Mouse (Mus musculus) thymus, adult 2 months (tissue): ENCODE measurements around the gene Spint1. TPM values are rescaled to one million over a fixed set of nuclear protein-coding genes. Genes with fewer than 3 reads are reported as not detected.

ENCODE experiments used
- DNase-seq: peaks from one replicate; pipeline ENCODE4 v3.0.0; 2021
- H3K27ac ChIP-seq: fragments of 200-500 bp; 2 replicates; pipeline ENCODE4 v1.5.1; 2012; ENCODE audit warnings: low read length, control low read depth; ENCODE audit not compliant: control insufficient read depth, insufficient read depth
- H3K27me3 ChIP-seq: fragments of 200-500 bp; 2 replicates; pipeline ENCODE4 v1.6.1; 2012; ENCODE audit warnings: mild to moderate bottlenecking, low read length, moderate library complexity, mixed read lengths; ENCODE audit not compliant: control insufficient read depth, insufficient read depth
- H3K36me3 ChIP-seq: fragments of 200-500 bp; 2 replicates; pipeline ENCODE4 v1.6.1; 2012; ENCODE audit warnings: mild to moderate bottlenecking, low read length, moderate library complexity; ENCODE audit not compliant: control insufficient read depth, insufficient read depth
- H3K4me1 ChIP-seq: fragments of 200-500 bp; replicated peaks from 2 replicates; pipeline ENCODE4 v1.6.1; 2012; ENCODE audit warnings: low read length; ENCODE audit not compliant: control insufficient read depth, insufficient read depth
- H3K4me3 ChIP-seq: fragments of 200-500 bp; 2 replicates; pipeline ENCODE4 v1.5.1; 2012; ENCODE audit warnings: mild to moderate bottlenecking, low read length, control low read depth, moderate library complexity; ENCODE audit not compliant: control insufficient read depth, insufficient read depth
- CTCF ChIP-seq: fragments of 200-500 bp; IDR thresholded peaks from 2 replicates; pipeline ENCODE4 v1.5.1; 2012; ENCODE audit warnings: mild to moderate bottlenecking, control low read depth, low read length, moderate library complexity, borderline replicate concordance; ENCODE audit not compliant: control insufficient read depth, poor library complexity, insufficient read depth; ENCODE audit errors: extremely low read depth
- POLR2A ChIP-seq: fragments of 200-500 bp; IDR thresholded peaks from 2 replicates; pipeline ENCODE4 v1.6.1; 2012; ENCODE audit warnings: mild to moderate bottlenecking, low read length, control low read depth, moderate library complexity; ENCODE audit not compliant: control insufficient read depth, poor library complexity, insufficient read depth; ENCODE audit errors: extremely low read depth
- WGBS: fragments of 180-500 bp; shearing (Covaris S2); methylation state at CpG from one replicate; pipeline ENCODE4 v1.1.7; 2018; 5-methylcytosine and 5-hydroxymethylcytosine counted together
- polyA plus RNA-seq: library from polyadenylated mRNA; depleted of rRNA; stranded (reverse); fragments of >200 nt; gene quantifications from 2 replicates; pipeline ENCODE4 v1.2.3, GENCODE M21; 2012

Gene Spint1
- polyA plus RNA-seq, 1 experiment = 22.0 TPM

- TF ChIP-seq POLR2A = no peak
- TF ChIP-seq CTCF = no peak
- no peak for DNase-seq
- WGBS = 90% methylated on average over 9 of the region's 9 CpGs
- Histone ChIP-seq H3K4me1 (0 out of 2 replicates have a peak, but pooled peaks cover 4% of the 10 kb centered on the region), H3K36me3 (no peaks in the 10 kb centered on the region), H3K4me3 (no peak overlapping the region), H3K27me3 (no peaks in the 10 kb centered on the region), H3K27ac (no peak overlapping the region)
These were observed 33.1 kb downstream of the Spint1 start for GRCm38 (mm10) chr2:119270286-119270642.

DNA sequence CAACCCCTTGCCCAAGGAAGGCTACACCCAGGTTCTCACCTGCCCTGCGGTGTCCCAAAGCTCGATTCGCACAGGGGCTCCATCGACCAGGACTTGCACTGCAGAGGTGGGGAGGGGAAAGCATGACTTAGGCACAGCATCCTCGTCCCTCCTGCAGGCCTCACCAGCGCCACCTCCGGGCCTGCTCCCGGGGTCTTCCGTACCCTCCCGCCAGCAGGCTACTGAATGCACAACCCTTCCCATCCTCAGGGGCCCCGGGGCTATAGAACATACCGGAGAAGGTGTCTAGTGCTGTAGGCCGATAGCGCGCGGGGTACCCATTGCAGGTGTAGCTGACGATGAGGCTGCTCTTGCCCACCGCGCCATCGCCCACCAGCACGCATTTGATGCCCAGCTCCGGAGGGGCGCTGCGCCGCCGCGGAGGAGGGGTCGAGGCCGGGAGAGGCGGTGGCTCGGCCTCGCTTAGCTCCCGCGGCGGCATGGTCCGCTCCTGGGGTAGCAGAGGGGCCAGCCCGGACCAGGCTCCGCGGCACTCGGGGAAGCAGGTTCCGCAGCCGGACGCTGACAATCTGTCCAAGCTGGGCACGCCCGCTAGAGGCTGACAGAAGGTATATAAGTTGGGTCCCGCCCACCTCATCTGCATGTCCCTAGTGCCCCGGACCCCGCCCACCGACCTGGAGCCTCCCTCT, 33.6 kb downstream of the Spint1 start, which contains the start of gene Rhov:
Gene Rhov (minus strand): TSS at position 630 of the 689 bp plus-strand sequence.
- Histone ChIP-seq H3K27me3 (no peaks in the 10 kb centered on the region), H3K36me3 (no peaks in the 10 kb centered on the region), H3K27ac (no peak within 1 kb of the TSS), H3K4me1 (0 out of 2 replicates have a peak, but pooled peaks cover 4% of the 10 kb centered on the region), H3K4me3 (peak within 1 kb of the TSS; percentile 49)
- DNase-seq = peak; percentile 74
- WGBS = 4% methylated on average over 49 of the region's 49 CpGs
- TF ChIP-seq POLR2A (no peak), CTCF (peak; percentile 51; the same call in 1 of the 2 replicates)

- Histone ChIP-seq H3K4me3 (no peak overlapping the region), H3K36me3 (no peaks in the 10 kb centered on the region), H3K4me1 (peaks cover 6% of the 10 kb centered on the region; the same call in 1 of the 2 replicates), H3K27me3 (no peaks in the 10 kb centered on the region), H3K27ac (no peak overlapping the region)
- WGBS = 89% methylated on average over 1 of the region's 1 CpGs
- DNase-seq = no peak
- no peak for TF ChIP-seq POLR2A
- TF ChIP-seq CTCF = no peak
These were observed 37.0 kb downstream of the Spint1 start for GRCm38 (mm10) chr2:119274126-119274525.

- Histone ChIP-seq H3K4me3 (no peak overlapping the region), H3K4me1 (peaks cover 2% of the 10 kb centered on the region; the same call in 1 of the 2 replicates), H3K36me3 (no peaks in the 10 kb centered on the region), H3K27me3 (no peaks in the 10 kb centered on the region), H3K27ac (no peak overlapping the region)
- WGBS = 85% methylated on average over 7 of the region's 7 CpGs
- no peak for TF ChIP-seq POLR2A
- no peak for TF ChIP-seq CTCF
- no peak for DNase-seq
These were observed 39.8 kb downstream of the Spint1 start for GRCm38 (mm10) chr2:119276926-119277325.

DNA sequence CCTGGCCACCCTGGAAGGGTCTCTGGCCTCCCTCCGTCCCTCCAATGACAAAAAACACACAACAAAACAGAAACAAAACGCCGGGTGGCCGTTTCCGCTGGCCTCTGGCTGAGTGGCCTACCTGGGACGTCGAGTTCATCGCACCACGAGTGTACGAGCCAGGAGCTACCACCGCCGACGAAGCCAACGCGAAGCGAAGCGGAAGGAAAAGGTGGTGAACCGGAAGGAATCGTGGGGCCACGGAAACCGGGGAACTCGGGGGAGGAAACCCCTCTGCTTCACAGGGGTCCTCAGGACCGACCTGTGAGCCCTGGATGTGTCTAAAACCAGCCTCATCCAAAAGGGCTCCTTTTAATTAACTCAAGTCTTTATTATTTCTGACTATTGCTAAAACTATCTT, 40.6 kb downstream of the Spint1 start:
- DNase-seq = no peak
- H3K4me3 ChIP-seq = no peak overlapping the region
- H3K27ac ChIP-seq = no peak overlapping the region
- WGBS = 97% methylated on average over 23 of the region's 23 CpGs
- no peak for TF ChIP-seq POLR2A
- TF ChIP-seq CTCF = no peak
- peaks cover 2% of the 10 kb centered on the region; the same call in 1 of the 2 replicates for H3K4me1 ChIP-seq
- H3K27me3 ChIP-seq = no peaks in the 10 kb centered on the region
- no peaks in the 10 kb centered on the region for H3K36me3 ChIP-seq

GRCm38 (mm10) chr2:119281899-119282565, 44.9 kb downstream of the Spint1 start:
- DNase-seq = no peak
- Histone ChIP-seq H3K27ac (no peak overlapping the region), H3K27me3 (no peaks in the 10 kb centered on the region), H3K4me3 (no peak overlapping the region), H3K36me3 (no peaks in the 10 kb centered on the region), H3K4me1 (no peaks in the 10 kb centered on the region)
- TF ChIP-seq POLR2A (no peak), CTCF (no peak)
- WGBS = 95% methylated on average over 7 of the region's 7 CpGs
